Mouse (Mus musculus) midbrain, embryonic 14.5 days (tissue): ENCODE data around the gene Fer. TPM values are rescaled to one million over a fixed set of nuclear protein-coding genes. Genes with fewer than 3 reads are reported as not detected.

Experiments
- ATAC-seq: fragments of 200-750 bp; cut with Nextera tagmentation; 2 replicates; pipeline ENCODE4 v1.8.0; 2017; ENCODE audit warnings: moderate number of reproducible peaks, moderate library complexity; ENCODE audit not compliant: low FRiP score, low TSS enrichment
- DNase-seq: peaks from one replicate; pipeline ENCODE4 v3.0.0-alpha.2; 2015
- H3K27ac ChIP-seq: fragments of 300-500 bp; sonication (generic); replicated peaks from 2 replicates; pipeline ENCODE4 v1.5.1; 2014; ENCODE audit warnings: mild to moderate bottlenecking, low read depth, low read length, moderate library complexity
- H3K27me3 ChIP-seq: fragments of 300-500 bp; sonication (generic); 2 replicates; pipeline ENCODE4 v1.6.1; 2014; ENCODE audit warnings: low read length, control low read depth, mixed read lengths; ENCODE audit not compliant: control insufficient read depth, insufficient read depth
- H3K36me3 ChIP-seq: fragments of 300-500 bp; sonication (generic); 2 replicates; pipeline ENCODE4 v1.6.1; 2014; ENCODE audit warnings: low read length, control low read depth; ENCODE audit not compliant: control insufficient read depth, insufficient read depth
- H3K4me1 ChIP-seq: fragments of 300-500 bp; sonication (generic); 2 replicates; pipeline ENCODE4 v1.6.1; 2014; ENCODE audit warnings: mild to moderate bottlenecking, antibody characterized with exemption, low read length, control low read depth; ENCODE audit not compliant: control insufficient read depth, insufficient read depth
- H3K4me2 ChIP-seq: fragments of 300-500 bp; sonication (generic); 2 replicates; pipeline ENCODE4 v1.6.1; 2014; ENCODE audit warnings: mild to moderate bottlenecking, low read length, moderate library complexity
- H3K4me3 ChIP-seq: fragments of 300-500 bp; sonication (generic); replicated peaks from 2 replicates; pipeline ENCODE4 v1.5.1; 2014; ENCODE audit warnings: low read depth, low read length
- H3K9ac ChIP-seq: fragments of 300-500 bp; sonication (generic); replicated peaks from 2 replicates; pipeline ENCODE4 v1.6.1; 2014; ENCODE audit warnings: mild to moderate bottlenecking, low read length, moderate library complexity
- H3K9me3 ChIP-seq: fragments of 300-500 bp; sonication (generic); 2 replicates; pipeline ENCODE4 v1.6.1; 2016; ENCODE audit warnings: low read length, control low read depth, mixed read lengths; ENCODE audit not compliant: control insufficient read depth
- WGBS: fragments of 180-500 bp; shearing (Covaris S2); extraction: QIAGEN DNeasy Blood & Tissue Kit; methylation state at CpG from one replicate; pipeline ENCODE4 v1.1.7; 2014; 5-methylcytosine and 5-hydroxymethylcytosine counted together
- polyA plus RNA-seq: library from polyadenylated mRNA; unstranded; fragments of >200 nt; fragmentation: Nextera tagmentation; extraction: Ambion mirVana; gene quantifications from 2 replicates; pipeline ENCODE4 v1.2.1, GENCODE M21; 2014

Gene Fer
- polyA plus RNA-seq, 1 experiment from 2014 or later: 39.5 TPM

GRCm38 (mm10) chr17:64087871-64088270, 225.0 kb downstream of the Fer start:
- Histone ChIP-seq H3K27ac (no peak overlapping the region), H3K9me3 (no peaks in the 10 kb centered on the region), H3K4me1 (no peaks in the 10 kb centered on the region), H3K27me3 (no peaks in the 10 kb centered on the region), H3K4me3 (no peak overlapping the region), H3K9ac (no peak overlapping the region), H3K4me2 (no peak overlapping the region), H3K36me3 (no peaks in the 10 kb centered on the region)
- ATAC-seq (no peak), DNase-seq (no peak)
- WGBS: 97% methylated on average over 3 of the region's 3 CpGs

GRCm38 (mm10) chr17:64093716-64094115, 230.9 kb downstream of the Fer start:
- Histone ChIP-seq H3K27me3 (no peaks in the 10 kb centered on the region), H3K27ac (no peak overlapping the region), H3K9me3 (no peaks in the 10 kb centered on the region), H3K4me2 (no peak overlapping the region), H3K4me1 (0 out of 2 replicates have a peak, but pooled peaks cover 11% of the 10 kb centered on the region), H3K4me3 (no peak overlapping the region), H3K9ac (no peak overlapping the region), H3K36me3 (no peaks in the 10 kb centered on the region)
- no peak for DNase-seq
- 86% methylated on average over 2 of the region's 2 CpGs for WGBS
- ATAC-seq: no peak

- no peak for ATAC-seq
- Histone ChIP-seq H3K4me3 (no peak overlapping the region), H3K4me2 (no peak overlapping the region), H3K4me1 (0 out of 2 replicates have a peak, but pooled peaks cover 13% of the 10 kb centered on the region), H3K27ac (peak overlapping the region; percentile 71), H3K9ac (no peak overlapping the region), H3K9me3 (no peaks in the 10 kb centered on the region), H3K36me3 (no peaks in the 10 kb centered on the region), H3K27me3 (no peaks in the 10 kb centered on the region)
- 90% methylated on average over 3 of the region's 3 CpGs for WGBS
- no peak for DNase-seq
Measured at GRCm38 (mm10) chr17:64096811-64097210, 233.9 kb downstream of the Fer start.

- ATAC-seq (peak; percentile 66; the same call in 1 of the 2 replicates), DNase-seq (peak; percentile 59)
- no peaks in the 10 kb centered on the region for H3K27me3 ChIP-seq
- peak overlapping the region; percentile 71 for H3K27ac ChIP-seq
- WGBS: 29% methylated on average over 5 of the region's 5 CpGs
- 0 out of 2 replicates have a peak, but pooled peaks cover 13% of the 10 kb centered on the region for H3K4me1 ChIP-seq
- H3K9me3 ChIP-seq: no peaks in the 10 kb centered on the region
- H3K9ac ChIP-seq: no peak overlapping the region
- no peak overlapping the region for H3K4me2 ChIP-seq
- no peak overlapping the region for H3K4me3 ChIP-seq
- no peaks in the 10 kb centered on the region for H3K36me3 ChIP-seq
Measured at GRCm38 (mm10) chr17:64097788-64098359, 235.0 kb downstream of the Fer start.

GRCm38 (mm10) chr17:64099395-64100171, 236.7 kb downstream of the Fer start:
- Histone ChIP-seq H3K9ac (no peak overlapping the region), H3K9me3 (no peaks in the 10 kb centered on the region), H3K4me2 (no peak overlapping the region), H3K4me3 (no peak overlapping the region), H3K27me3 (no peaks in the 10 kb centered on the region), H3K36me3 (no peaks in the 10 kb centered on the region), H3K4me1 (0 out of 2 replicates have a peak, but pooled peaks cover 13% of the 10 kb centered on the region), H3K27ac (no peak overlapping the region)
- 86% methylated on average over 6 of the region's 6 CpGs for WGBS
- DNase-seq: no peak
- no peak for ATAC-seq

GRCm38 (mm10) chr17:64100172-64100510, 237.3 kb downstream of the Fer start:
- ATAC-seq: no peak

GRCm38 (mm10) chr17:64108773-64109172, 245.9 kb downstream of the Fer start:
- Histone ChIP-seq H3K4me2 (no peak overlapping the region), H3K27ac (no peak overlapping the region), H3K36me3 (no peaks in the 10 kb centered on the region), H3K4me3 (no peak overlapping the region), H3K27me3 (no peaks in the 10 kb centered on the region), H3K9ac (no peak overlapping the region), H3K4me1 (peaks cover 5% of the 10 kb centered on the region; the same call in 1 of the 2 replicates), H3K9me3 (no peaks in the 10 kb centered on the region)
- WGBS: 92% methylated on average over 5 of the region's 5 CpGs
- ATAC-seq (no peak), DNase-seq (no peak)

More at GRCm38 (mm10) chr17:64100172-64100510, 237.3 kb downstream of the Fer start:
- Histone ChIP-seq H3K27ac (no peak overlapping the region), H3K36me3 (no peaks in the 10 kb centered on the region), H3K9me3 (no peaks in the 10 kb centered on the region), H3K27me3 (no peaks in the 10 kb centered on the region), H3K9ac (no peak overlapping the region), H3K4me3 (no peak overlapping the region), H3K4me1 (0 out of 2 replicates have a peak, but pooled peaks cover 13% of the 10 kb centered on the region), H3K4me2 (no peak overlapping the region)
- 49% methylated on average over 3 of the region's 3 CpGs for WGBS
- DNase-seq: no peak

GRCm38 (mm10) chr17:64109871-64110270, 247.0 kb downstream of the Fer start:
- no peaks in the 10 kb centered on the region for H3K27me3 ChIP-seq
- peaks cover 5% of the 10 kb centered on the region; the same call in 1 of the 2 replicates for H3K4me1 ChIP-seq
- no peak overlapping the region for H3K4me3 ChIP-seq
- WGBS: 60% methylated on average over 8 of the region's 8 CpGs
- no peaks in the 10 kb centered on the region for H3K36me3 ChIP-seq
- H3K27ac ChIP-seq: no peak overlapping the region
- DNase-seq (peak; percentile 25), ATAC-seq (no peak)
- H3K9ac ChIP-seq: no peak overlapping the region
- H3K9me3 ChIP-seq: no peaks in the 10 kb centered on the region
- no peak overlapping the region for H3K4me2 ChIP-seq

- H3K4me1 ChIP-seq: peaks cover 10% of the 10 kb centered on the region; the same call in 1 of the 2 replicates
- no peaks in the 10 kb centered on the region for H3K36me3 ChIP-seq
- DNase-seq (no peak), ATAC-seq (no peak)
- H3K4me2 ChIP-seq: no peak overlapping the region
- H3K27me3 ChIP-seq: no peaks in the 10 kb centered on the region
- no peak overlapping the region for H3K4me3 ChIP-seq
- H3K9me3 ChIP-seq: no peaks in the 10 kb centered on the region
- H3K27ac ChIP-seq: no peak overlapping the region
- no peak overlapping the region for H3K9ac ChIP-seq
- WGBS: 83% methylated on average over 5 of the region's 5 CpGs
Measured at GRCm38 (mm10) chr17:64113625-64114024, 250.8 kb downstream of the Fer start.
